Mouse (Mus musculus): ENCODE measurements around the gene Olfr286. TPM values are rescaled to one million over a fixed set of nuclear protein-coding genes. Genes with fewer than 3 reads are reported as not detected.
A peak's percentile ranks its signal among the peaks of the same experiment; 100 is the strongest.

The Olfr286 gene
- polyA plus RNA-seq, 1 experiment from 2014 or later, result not detected

- H3K27ac ChIP-seq, result no peak overlapping the region
- no peaks in the 10 kb centered on the region for H3K79me2 ChIP-seq (ENCODE audit: inconsistent target)
- 1% methylated on average over 30 of the region's 30 CpGs for WGBS (ENCODE audit: missing documents)
- H3K36me3 ChIP-seq (ENCODE audit: inconsistent target), result no peaks in the 10 kb centered on the region
- H3K4me3 ChIP-seq (ENCODE audit: inconsistent target), result peak overlapping the region; percentile 31
Observed at GRCm38 (mm10) chr15:98181132-98181711, 53.0 kb downstream of the Olfr286 start.

- Histone ChIP-seq H3K27ac (no peak overlapping the region), H3K4me3 (ENCODE audit: inconsistent target) (peak overlapping the region; percentile 31), H3K79me2 (ENCODE audit: inconsistent target) (no peaks in the 10 kb centered on the region), H3K36me3 (ENCODE audit: inconsistent target) (no peaks in the 10 kb centered on the region)
- WGBS (ENCODE audit: missing documents), result 14% methylated on average over 26 of the region's 26 CpGs
Observed at GRCm38 (mm10) chr15:98180567-98181131, 53.6 kb downstream of the Olfr286 start.

DNA sequence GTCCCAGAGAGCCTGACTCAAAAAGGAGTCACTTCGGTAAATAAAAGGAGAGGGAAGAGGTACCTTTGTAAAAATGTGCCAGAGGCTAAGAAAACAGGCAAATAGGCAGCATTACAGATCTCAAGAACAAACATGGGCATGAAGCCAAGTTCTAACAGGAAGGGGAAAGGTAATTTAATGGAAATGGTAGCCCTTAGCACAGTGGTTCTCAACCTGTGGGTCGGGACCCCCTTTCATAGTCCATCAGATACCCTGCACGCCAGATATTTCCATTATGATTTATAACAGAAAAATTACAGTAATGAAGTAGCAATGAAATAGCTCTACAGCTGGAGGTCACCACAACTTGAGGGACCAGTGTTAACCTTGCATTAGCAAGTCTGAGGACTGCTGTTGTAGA lies 56.9 kb downstream of the Olfr286 start:
- Histone ChIP-seq H3K4me3 (ENCODE audit: inconsistent target) (no peak overlapping the region), H3K36me3 (ENCODE audit: inconsistent target) (no peaks in the 10 kb centered on the region), H3K79me2 (ENCODE audit: inconsistent target) (no peaks in the 10 kb centered on the region), H3K27ac (no peak overlapping the region)
- WGBS (ENCODE audit: missing documents), result 72% methylated on average over 3 of the region's 3 CpGs

Other genes starting within 250 kb of the Olfr286 start
- not detected in 3 replicates for gene Col2a1, start 229.8 kb downstream of the Olfr286 start, polyA plus RNA-seq (2018)
- gene Pfkm, start 141.9 kb downstream of the Olfr286 start, polyA plus RNA-seq (2018), result 4.4 to 6.7 TPM (median 5.4 TPM) in 3 replicates
- 11.1 to 14.4 TPM (median 13.4 TPM) in 3 replicates for gene Senp1, start 140.7 kb downstream of the Olfr286 start, polyA plus RNA-seq (2018)
- 26.1 to 34.8 TPM (median 30.3 TPM) in 3 replicates for gene Asb8, start 68.8 kb downstream of the Olfr286 start, polyA plus RNA-seq (2018)
- not detected in 3 replicates for gene Ccdc184, start 67.3 kb downstream of the Olfr286 start, polyA plus RNA-seq (2018)
- not detected in 3 replicates for gene Olfr288, start 38.9 kb downstream of the Olfr286 start, polyA plus RNA-seq (2018)
- gene Gm44579, start 13.5 kb downstream of the Olfr286 start, polyA plus RNA-seq (2018), result not detected in 3 replicates
- gene Olfr287, start 13.4 kb downstream of the Olfr286 start, polyA plus RNA-seq (2018), result not detected in 3 replicates
- not detected in 3 replicates for gene H1fnt, start 22.8 kb upstream of the Olfr286 start, polyA plus RNA-seq (2018)
- gene Zfp641, start 61.7 kb upstream of the Olfr286 start, polyA plus RNA-seq (2018), result not detected in 3 replicates
- not detected in 3 replicates for gene Olfr285, start 82.9 kb upstream of the Olfr286 start, polyA plus RNA-seq (2018)
- gene Olfr284, start 106.5 kb upstream of the Olfr286 start, polyA plus RNA-seq (2018), result not detected in 3 replicates
- not detected in 3 replicates for gene Olfr283, start 146.5 kb upstream of the Olfr286 start, polyA plus RNA-seq (2018)
- gene Olfr282, start 196.8 kb upstream of the Olfr286 start, polyA plus RNA-seq (2018), result not detected in 3 replicates
- gene Olfr281, start 218.1 kb upstream of the Olfr286 start, polyA plus RNA-seq (2018), result not detected in 3 replicates
- gene OR5BS1P, start 235.4 kb upstream of the Olfr286 start, polyA plus RNA-seq (2018), result not detected in 3 replicates
- not detected in 3 replicates for gene Lalba, start 248.3 kb upstream of the Olfr286 start, polyA plus RNA-seq (2018)

Data from macrophage (primary cell).